Mouse (Mus musculus) megakaryocyte, embryonic 14.5 days (primary cell): ENCODE measurements around the gene Mfrp.

Source experiments
- FLI1 ChIP-seq: IDR thresholded peaks from 2 replicates; pipeline ENCODE4 v1.6.1; 2012; ENCODE audit warnings: low read length, inconsistent platforms, mixed read lengths
- GATA1 ChIP-seq: IDR thresholded peaks from 3 replicates; pipeline ENCODE4 v1.6.1; 2012; ENCODE audit warnings: mixed read lengths, low read length, inconsistent platforms, borderline replicate concordance

- TF ChIP-seq GATA1 (no peak), FLI1 (no peak)
These were observed 14.7 kb downstream of the Mfrp start for GRCm38 (mm10) chr9:44116182-44116581.
